Mouse (Mus musculus): ENCODE measurements around the gene Morn1. TPM values are rescaled to one million over a fixed set of nuclear protein-coding genes. Genes with fewer than 3 reads are reported as not detected.

Gene Morn1
- 10 to 100 TPM; 12.1 to 14.9 TPM for total RNA-seq (2021)
- long read RNA-seq, experiment 1, partial matches to known transcripts = 4 of 14 reads
- long read RNA-seq, experiment 1, other reads (novel, unspliced or antisense) = 6 of 14 reads
- long read RNA-seq, experiment 2, transcript Morn1-201 (14 exons, 1,659 nt) = major isoform, 6 of 12 reads
- long read RNA-seq, experiment 2, partial matches to known transcripts = 1 of 12 reads
- long read RNA-seq, experiment 2, other reads (novel, unspliced or antisense) = 5 of 12 reads

DNA sequence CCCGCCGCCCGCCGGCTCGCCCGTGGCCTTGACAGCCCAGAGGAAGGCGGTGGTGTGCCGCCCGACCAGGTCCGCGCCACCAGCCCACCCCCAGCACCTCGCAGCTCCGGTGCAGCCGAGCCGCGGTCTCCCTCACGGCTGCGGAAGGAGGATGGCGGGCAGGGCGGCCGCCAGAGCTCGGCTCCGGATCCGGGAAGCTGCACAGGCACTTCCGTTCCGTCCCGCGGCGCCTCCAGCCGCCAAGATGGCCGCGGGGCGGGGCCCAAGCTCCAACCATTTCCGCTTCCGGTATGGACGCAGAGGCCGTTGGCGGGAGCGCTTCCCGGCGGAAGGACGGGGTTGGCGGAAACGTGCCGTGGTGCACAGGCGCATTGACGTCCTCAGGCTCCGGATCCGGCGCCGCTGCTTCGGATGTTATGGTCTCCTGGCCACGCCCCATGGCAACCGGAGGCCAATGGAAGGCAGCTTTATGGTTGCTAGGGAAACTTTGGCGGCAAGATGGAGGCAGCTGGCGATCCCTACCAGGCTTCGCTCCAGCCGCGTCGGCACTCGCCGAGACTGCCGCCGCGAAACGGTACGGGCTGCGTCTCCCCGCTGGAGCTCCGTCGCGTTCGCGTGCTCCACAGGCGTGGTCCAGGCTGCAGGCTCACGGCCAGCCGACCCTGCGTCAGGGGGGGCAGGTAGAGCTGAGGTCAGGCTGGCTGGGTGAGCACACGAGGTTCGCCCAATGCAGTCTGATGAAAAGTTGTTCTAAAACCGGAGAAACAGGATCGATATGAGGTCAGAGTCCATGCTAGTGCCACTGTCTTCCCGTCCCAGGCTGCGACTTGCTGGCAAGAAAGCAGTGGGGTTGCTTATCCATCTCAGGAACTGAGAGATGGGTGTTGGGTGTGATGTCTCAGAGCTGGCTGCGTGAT lies at the start of gene Morn1, which contains the start of gene Rer1:
TSS of gene Morn1 (plus strand) at position 470 of the 917 bp plus-strand sequence.
TSS of gene Rer1 (minus strand) at position 275 of the 917 bp plus-strand sequence.
- DNase-seq (ENCODE audit: low spot score in 2 of 2) = peak; percentile 99 to 100

DNA sequence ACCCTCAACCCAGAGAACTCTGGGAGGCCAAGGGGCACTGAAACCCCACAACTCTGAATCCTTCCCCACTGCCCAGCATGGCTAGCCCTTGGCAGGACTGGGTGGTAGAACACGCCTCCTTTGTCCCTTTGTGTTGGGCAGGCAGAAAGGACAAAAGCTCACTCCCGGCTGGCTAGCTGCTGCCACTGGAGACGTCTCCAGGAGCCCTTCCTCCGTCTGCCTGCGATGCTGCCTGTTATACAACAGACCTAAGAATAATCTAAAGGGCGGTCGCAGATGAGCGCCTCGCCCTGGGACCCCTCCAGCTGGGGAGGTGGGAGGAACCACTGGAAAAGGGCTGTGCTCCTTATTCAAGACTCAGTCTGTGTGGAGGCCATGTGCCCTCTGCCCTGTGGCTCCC lies 46.2 kb upstream of the Morn1 start:
- DNase-seq (ENCODE audit: low spot score in 2 of 2) = no peak

DNA sequence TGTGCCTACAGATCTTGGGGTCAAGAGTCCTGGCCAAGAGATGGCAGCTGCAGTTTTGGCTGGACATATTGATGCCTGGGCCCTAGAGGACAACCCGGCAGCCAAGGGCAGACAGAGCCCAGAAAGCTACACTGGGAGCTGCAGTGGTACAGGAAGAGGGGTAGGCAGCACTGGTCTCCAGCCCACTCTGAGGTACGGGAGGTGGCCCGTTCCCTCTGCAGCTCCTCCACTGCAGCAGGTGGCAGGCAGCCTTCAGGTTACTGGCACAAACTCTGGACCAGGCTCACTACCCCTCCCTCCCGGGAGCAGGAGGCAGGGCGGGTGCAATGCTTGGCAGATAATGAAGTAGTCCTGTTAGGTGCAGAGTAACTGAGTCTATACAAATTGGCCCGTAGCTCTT lies 45.7 kb upstream of the Morn1 start:
- DNase-seq (ENCODE audit: low spot score in 2 of 2) = no peak

DNA sequence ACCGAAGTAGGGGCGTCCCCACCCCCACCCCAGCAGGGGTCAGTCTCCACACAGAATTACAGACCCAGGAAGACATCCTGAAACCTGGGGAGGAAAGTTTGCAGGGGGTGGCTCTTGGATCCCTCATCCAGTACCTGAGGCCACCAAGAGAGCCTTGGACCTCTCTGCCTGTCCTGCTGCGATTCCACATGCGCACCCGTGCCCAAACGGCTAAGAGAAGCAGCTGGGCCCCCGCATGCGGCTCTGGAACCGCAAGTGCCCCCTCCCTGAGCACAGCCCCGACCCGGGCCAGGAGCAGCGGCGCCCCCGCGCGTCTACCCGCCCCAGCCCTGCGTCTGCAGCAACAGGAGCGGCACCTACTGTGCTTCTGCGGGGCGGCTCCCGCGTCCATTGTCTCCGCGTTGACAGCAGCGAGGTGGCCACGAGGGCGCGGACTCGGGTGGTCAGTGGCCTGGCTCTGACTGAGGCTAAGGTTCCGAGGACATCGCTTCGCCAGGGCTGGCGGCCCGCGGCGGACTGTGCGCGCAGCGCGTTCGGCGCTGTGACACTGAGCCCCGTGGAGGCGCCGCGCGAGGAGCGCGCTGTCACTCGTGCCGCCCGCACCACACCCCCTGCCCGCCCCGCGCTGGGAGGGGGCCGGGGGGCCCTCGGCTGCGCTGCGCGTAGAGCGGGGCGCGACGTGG lies 43.6 kb upstream of the Morn1 start:
- DNase-seq (ENCODE audit: low spot score in 2 of 2) = no peak

DNA sequence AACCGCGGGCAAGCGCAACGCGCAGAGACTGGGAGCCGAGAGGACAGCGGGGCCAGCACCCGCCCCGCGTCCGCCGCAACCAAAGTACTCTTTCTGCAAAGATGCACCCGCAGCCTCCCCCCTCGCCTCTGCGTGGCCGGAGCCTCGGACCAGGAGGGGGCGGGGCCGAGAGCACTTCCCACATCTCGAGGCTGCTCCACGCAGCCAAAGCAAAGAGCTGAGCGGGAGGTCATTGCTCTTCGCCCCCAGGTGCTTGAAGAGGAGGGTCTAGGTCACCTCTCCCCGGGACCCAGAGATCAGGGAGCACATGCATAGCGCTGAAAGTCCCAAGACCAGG lies 43.1 kb upstream of the Morn1 start:
- DNase-seq (ENCODE audit: low spot score in 2 of 2) = no peak

DNA sequence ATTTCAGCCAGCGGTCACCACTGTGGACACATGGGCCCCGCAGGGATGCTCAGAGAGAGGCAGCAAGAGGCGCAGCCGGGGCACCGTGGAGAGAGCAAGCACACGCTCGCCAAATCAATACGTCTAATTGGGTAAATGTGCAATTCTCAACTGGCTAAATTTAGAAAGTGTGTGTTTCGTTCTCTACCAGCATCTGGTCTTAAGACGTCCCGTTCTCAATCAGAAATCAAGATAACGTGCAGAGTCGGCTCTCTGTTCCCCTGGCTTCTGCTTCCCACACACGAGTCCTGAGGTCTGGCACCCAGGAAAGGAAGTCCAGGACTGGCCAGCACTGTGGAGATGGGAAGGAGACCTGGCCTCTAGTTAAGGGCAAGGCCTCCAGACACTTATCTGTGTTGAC lies 39.7 kb upstream of the Morn1 start:
- DNase-seq (ENCODE audit: low spot score in 2 of 2) = no peak

DNA sequence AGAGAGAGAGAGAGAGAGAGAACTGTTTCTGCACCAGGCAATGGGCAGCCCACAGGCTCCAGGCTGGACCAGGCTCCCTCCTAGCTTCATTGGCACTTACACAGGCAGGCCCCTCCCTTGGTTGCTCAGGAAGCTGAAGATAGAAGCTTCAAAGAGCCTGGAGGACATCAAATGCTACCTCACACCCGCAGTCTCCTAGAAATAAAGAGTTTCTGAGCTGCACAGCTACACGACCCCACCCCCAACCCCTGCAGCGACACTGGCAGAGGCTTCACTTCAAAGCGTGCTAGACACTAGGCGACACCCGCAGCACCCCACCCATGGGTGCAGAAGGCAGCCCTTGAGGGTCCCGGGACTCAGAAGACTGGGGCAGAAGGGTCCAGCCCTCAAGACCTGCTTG lies 36.3 kb upstream of the Morn1 start:
- DNase-seq (ENCODE audit: low spot score in 2 of 2) = no peak

DNA sequence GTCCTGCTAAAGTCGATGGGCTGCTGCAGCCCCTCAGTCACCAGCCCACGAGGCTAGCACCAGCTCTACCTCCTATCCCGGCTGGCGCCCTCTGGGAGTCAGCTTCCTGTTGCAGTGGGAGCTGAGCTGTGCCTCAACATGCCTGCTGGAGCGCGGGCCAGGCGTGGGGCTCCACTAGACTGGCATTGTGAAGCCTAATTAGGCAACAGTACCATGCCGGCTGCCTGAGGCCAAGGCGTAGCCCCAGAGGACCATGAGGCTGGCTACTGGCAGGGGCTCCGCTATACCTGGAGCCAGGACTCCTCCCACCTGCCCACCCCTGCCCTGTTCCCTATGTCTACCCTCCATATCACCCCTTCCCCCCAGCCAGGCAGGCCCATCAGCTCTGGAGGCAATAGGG lies 29.7 kb upstream of the Morn1 start, which contains the start of gene Plch2:
TSS of gene Plch2 (minus strand) at position 61 of the 400 bp plus-strand sequence.
- DNase-seq (ENCODE audit: low spot score in 2 of 2) = no peak

DNA sequence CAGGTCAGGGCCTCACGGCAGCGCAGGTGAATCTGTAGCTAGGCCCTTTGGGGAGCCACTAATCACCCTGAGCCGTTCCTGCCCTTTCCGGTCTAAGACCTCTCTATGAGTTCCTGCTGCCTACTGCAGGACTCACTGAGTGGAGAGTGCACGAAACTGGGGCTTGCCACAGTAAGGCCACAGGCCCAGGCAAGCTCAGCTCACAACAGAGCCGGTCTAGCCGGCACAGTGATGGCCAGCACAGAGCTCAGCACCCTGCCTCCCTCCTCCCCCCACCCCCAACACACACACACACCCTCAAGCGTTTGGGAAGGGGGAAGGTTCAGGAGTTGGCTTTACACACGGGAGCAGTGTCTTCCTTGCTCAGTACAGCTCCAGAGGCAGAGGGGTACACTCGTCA lies 28.1 kb upstream of the Morn1 start:
- DNase-seq (ENCODE audit: low spot score in 2 of 2) = no peak

DNA sequence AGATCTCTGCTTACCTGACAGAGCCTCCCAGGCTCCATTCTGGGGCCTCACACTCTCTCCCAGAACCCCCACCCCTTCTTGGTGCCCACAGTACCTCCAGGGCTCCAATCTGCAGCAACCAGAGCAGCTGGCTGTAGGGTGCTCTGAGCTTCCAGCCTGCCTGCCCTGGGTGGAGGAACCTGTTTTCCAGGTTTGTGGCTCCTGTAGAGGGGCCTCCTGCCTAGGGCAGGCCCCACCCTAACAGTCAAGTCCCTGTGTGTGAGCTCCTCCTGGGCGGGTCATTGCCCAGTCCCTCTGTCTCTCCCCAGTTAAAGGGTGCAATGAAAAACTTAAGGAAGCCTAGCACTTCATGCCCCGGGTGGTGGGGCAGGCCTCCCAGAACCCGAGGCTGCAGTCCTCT lies 22.5 kb upstream of the Morn1 start:
- DNase-seq (ENCODE audit: low spot score in 2 of 2) = no peak

DNA sequence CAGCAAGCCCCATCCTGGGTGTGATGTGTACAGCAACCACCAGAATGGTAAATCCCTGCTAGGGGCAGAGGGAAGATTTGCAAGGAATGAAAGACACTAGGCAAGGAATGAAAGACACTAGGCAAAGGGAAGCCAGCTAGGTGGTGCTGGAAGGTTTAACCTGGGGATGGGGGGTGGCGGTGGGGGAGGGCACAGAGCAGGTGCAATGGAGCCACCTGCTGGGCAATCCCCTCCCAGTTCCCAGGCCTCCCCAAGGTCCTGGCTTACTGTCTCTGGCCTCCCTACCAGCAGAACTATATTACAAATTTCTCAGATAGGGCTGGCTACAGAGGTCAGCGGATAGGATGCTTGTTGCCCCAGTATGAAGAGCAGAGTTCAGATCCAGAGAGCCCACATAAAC lies 21.9 kb upstream of the Morn1 start:
- DNase-seq (ENCODE audit: low spot score in 2 of 2) = no peak

DNA sequence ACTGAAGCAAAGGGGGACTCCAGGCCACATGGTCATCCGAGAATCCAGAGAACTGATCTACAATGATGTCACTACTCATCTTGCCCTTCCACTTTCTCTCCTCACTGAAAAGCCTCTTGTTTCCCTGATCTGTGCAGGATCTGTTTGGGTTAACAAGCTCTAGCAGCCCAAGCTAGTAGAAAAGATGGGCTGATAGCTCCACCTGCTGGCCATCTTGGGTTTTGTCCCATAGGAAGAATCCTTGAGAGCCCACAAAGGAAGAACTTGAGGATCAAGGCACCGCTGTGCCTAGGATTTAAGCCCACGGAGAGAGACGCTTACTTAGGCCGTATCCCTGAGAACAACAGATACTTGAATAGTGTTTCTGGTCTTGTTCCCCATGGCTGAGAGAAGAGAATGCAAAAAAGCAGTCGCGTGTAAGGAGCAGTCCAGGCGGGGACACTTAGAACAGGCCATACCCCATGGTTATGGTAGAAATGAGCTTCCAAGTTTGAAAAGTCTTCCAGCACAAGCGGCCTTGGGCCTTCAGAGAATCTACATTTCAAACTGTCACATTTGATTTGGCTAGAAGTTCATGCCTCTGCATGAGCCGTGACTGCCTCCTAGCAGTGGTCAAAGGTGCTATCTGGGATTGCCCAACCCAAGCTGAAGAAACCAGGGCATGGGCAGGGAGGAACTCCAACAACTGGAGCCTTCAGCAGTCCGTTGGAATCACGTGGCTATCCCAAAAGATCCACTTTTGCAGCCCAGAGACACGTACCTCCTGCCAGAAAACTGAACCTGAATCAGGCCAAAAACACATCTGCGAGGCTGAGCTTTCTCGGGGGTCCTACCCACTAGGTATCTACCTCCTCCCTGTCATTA lies 20.2 kb upstream of the Morn1 start:
- peak; percentile 64 to 80 for DNase-seq (ENCODE audit: low spot score in 2 of 2)

DNA sequence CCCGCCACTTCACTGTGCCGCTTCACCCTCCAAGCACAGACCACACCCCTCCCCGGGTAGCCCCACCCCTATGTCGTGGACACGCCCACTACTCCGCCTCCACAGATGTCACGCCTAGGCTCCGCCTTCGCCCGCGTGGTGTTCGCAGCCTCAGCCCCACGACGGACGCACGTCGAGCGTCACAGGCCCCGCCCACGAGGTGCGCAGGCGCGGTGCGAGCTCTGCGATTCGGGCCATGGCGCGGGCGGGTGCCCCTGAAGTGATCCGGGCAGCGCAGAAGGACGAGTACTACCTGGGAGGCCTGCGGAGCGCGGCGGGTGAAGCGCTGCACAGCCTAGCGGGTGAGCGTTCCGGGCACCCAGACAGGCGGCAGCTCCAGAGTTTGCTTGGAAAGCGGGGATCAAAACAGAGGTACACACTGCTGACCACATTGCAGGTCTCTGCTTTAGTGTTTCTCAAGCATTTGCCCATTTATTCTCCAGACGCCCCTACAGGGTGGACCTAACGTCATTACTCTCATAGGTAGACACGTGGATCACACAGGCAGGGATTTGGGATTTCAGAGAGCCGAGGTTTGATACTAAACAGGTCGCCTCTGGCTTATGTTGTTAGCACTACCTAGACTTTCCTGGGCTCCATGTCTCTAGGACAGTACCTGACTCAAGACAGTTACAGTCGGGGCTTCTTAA lies 19.4 kb upstream of the Morn1 start, which contains the start of gene Pex10:
TSS of gene Pex10 (plus strand) at position 183 of the 689 bp plus-strand sequence.
- peak; percentile 93 to 95 for DNase-seq (ENCODE audit: low spot score in 2 of 2)

DNA sequence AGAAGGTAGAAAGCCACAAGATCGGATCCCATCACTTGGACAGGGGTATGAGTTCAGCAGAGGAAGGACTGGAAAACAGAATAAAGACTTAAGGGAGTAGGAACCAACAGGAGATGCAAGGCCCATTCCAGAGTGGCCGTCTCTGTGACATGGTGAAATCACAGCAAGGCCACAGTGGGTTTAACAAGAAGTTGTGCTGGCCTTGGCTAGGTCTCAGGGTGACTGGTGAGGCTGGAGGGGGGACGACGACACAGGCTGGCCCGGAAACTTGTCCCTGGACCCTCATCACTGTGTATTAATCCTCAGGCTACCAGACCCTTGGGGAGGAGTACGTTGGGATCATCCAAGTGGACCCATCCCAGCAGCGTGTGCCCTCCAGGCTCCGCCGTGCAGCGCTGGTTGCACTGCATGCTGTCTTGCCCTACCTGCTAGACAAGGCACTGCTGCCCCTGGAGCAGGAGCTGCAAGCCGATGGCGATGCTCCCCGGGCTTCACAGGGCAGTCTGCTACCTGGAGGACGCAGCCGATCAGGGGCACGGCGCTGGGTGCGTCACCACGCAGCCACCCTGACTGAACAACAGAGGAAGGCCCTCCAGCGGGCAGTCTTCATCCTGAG lies 17.9 kb upstream of the Morn1 start:
- no peak for DNase-seq (ENCODE audit: low spot score in 2 of 2)

DNA sequence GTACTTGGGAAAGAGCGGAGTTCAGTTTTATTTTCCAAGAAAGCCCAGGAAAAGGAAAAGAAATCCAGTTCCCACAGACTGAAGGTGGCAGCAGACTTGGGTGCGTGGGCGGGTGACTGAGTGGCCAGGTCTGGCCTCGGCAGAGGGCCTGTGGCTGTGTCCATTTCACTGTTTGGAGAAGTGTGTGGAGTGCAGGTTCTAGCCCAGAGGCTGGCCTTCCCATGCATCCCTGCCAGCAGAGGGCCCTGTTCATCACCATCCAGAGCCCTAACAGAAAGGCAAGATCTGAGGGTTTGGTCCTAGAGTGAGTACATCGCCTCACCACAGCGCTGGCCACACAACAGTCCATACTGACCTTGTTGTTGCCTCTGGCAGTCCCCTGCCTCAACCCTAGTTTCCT lies 17.2 kb upstream of the Morn1 start:
- DNase-seq (ENCODE audit: low spot score in 2 of 2) = no peak

DNA sequence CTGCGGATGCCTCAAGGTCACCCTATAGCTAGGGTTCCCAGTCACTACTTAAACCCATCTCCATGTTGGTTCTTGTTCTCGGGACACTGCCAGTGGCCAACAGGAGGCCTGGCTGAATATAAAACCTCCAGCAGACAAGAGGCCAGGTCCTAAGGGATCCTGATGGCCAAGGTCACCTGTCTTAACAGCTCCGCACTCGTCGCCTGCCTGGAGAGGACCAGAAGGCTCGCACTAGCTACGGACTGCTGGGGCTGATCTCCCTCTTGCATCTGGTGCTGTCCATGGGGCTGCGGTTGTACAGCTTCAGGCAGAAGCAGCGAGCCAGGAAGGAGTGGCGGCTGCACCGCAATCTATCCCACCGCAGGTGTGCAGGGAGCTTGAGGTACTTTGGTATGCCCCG lies 16.2 kb upstream of the Morn1 start:
- DNase-seq (ENCODE audit: low spot score in 2 of 2) = no peak

DNA sequence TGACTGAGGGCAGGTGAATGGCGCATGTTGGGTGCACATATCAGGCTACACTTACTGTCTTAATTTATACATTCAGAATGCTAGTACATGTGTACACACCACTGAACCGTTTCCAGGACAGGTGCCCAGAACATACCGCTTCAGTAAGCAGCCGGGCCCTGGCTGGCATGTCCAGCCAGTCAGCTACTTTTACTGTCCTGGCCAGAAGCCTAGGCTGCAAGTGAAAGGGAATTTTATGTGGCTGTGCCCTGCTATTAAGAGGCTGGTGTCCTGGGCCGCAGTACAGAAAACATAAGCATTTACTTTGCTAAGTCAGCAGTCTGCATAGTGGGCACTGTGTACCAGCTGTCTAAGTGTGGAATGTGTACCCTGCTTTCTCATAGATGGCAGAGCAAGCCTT lies 15.5 kb upstream of the Morn1 start:
- DNase-seq (ENCODE audit: low spot score in 2 of 2) = no peak

DNA sequence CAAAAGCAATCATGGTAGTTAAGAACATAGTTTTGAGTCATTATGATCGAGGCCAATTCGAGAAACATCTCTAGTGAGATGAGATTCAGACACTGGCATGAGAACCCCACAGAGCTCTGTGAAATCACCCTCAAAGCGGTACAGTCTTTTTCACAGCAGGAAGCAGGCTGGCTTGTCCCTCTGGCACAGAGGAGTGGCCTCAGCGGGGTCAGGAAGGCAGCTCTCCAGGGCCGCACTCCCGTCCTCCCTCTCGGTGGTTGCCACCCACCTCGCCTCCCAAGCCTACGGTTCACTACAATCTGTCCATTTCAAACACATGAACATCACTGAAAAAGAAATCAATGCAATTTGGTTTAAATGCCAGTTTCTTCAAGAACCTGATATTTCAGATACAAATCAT lies 12.0 kb upstream of the Morn1 start:
- no peak for DNase-seq (ENCODE audit: low spot score in 2 of 2)

DNA sequence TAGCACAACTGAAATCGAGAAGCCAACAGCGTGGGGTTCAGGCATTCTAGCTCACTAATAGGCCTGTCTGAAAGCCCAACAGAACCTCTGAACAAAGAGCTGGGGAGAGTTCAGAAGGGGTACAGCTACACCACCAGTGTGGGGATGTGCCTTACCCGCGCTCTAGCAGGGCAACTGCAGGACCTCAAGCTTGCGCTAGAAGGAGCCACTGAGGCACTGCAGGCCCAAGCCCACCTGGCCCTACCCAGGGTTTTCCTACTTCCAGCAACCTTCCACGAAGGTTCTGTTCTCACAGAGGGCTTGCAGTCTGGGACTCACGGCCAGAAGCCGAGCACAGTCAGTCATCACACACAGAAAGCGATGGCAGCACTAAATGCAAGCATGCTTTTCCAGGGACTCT lies 11.2 kb upstream of the Morn1 start:
- no peak for DNase-seq (ENCODE audit: low spot score in 2 of 2)

DNA sequence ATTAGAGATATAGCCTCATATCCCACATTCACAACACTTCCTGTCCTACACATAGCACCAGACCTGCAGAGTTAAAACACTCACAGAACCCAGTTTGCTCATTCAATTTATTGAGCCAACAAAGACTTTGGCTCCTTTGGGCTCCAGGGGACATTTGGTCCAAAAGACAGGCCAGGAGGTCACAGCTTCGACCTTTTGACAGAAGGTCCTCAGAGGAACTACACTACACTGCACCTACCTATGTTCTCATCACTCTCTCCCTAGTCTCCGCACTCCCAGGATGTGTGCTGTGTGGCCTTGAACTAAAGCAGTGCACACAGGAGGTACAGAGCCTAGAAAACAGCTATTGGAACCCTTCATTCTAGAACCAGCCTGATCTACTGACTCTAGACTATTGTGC lies 10.6 kb upstream of the Morn1 start:
- DNase-seq (ENCODE audit: low spot score in 2 of 2) = no peak

All from adrenal gland, postnatal 4 days (tissue).